Mouse (Mus musculus) heart, postnatal 0 days (tissue): ENCODE measurements around the gene Gpr87.

ENCODE experiments used
- CTCF ChIP-seq: IDR thresholded peaks from 2 replicates; pipeline ENCODE4 v1.5.1; 2016; ENCODE audit warnings: antibody characterized with exemption, control low read depth, low read depth
- EP300 ChIP-seq: IDR thresholded peaks from 2 replicates; pipeline ENCODE4 v1.6.1; 2016; ENCODE audit warnings: antibody characterized with exemption, low read depth

DNA sequence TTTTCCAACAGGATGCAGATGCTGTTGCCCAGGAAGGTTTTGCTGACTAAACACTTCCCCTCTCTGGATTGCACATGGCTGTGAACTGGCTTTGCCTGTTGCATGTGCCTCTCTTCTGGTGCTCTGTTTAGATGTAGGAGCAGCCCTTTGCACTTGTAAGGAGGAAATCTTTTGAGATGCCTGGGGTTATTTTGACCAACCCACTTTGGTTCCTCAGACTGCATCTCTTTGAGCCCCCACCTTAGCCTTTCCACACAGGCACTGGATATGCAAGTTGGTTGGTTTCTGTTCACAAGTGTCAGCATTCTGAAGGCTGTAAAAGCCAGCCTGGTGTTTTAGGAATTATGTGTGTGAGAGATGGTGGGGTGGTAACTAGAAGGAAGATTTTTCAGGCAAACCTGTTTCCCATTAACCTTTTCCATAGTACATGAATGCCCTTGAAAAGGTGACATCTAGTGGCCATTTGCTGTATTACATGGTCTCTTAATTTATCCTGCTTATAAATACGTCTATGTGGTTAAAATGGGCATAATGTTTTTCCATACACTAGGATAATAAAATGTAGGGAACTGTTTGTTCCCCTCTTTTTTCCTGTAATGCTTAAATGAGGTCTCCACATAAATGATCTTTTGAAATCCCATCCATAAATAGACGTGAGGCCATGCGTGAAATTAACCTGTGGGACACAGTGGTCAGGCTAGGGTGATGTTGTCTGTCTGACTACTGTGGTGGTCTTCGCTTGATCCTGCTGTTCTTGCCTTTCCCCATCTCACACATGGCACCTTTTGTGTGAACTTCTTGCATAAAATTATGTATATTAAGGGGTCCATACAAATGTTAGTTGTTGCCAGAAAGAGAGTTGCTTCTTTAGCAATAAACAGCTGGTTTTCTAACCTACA lies 14.0 kb upstream of the Gpr87 start:
- TF ChIP-seq CTCF (peak; percentile 88), EP300 (no peak)
